Mouse (Mus musculus) hindbrain, embryonic 11.5 days (tissue): ENCODE results near the gene Tprg. TPM values are rescaled to one million over a fixed set of nuclear protein-coding genes. Genes with fewer than 3 reads are reported as not detected.

Experiments
- ATAC-seq: fragments of 200-750 bp; cut with Nextera tagmentation; 2 replicates; pipeline ENCODE4 v1.8.0; 2017; ENCODE audit warnings: mild to moderate bottlenecking, moderate TSS enrichment, moderate library complexity; ENCODE audit not compliant: low FRiP score
- DNase-seq: peaks from one replicate; pipeline ENCODE4 v3.0.0-alpha.2; 2015; ENCODE audit warnings: low spot score
- H3K27ac ChIP-seq: fragments of 300-500 bp; sonication (generic); 2 replicates; pipeline ENCODE4 v1.5.1; 2014; ENCODE audit warnings: mild to moderate bottlenecking, low read depth, low read length
- H3K27me3 ChIP-seq: fragments of 300-500 bp; sonication (generic); 2 replicates; pipeline ENCODE4 v1.6.1; 2014; ENCODE audit warnings: mild to moderate bottlenecking, low read length, moderate library complexity, mixed read lengths; ENCODE audit not compliant: control insufficient read depth, insufficient read depth
- H3K36me3 ChIP-seq: fragments of 300-500 bp; sonication (generic); 2 replicates; pipeline ENCODE4 v1.6.1; 2014; ENCODE audit warnings: mild to moderate bottlenecking, low read length, moderate library complexity, mixed read lengths; ENCODE audit not compliant: control insufficient read depth, insufficient read depth
- H3K4me1 ChIP-seq: fragments of 300-500 bp; sonication (generic); replicated peaks from 2 replicates; pipeline ENCODE4 v1.6.1; 2014; ENCODE audit warnings: low read length, mixed read lengths; ENCODE audit not compliant: control insufficient read depth, insufficient read depth
- H3K4me2 ChIP-seq: fragments of 300-500 bp; sonication (generic); replicated peaks from 2 replicates; pipeline ENCODE4 v1.6.1; 2014; ENCODE audit warnings: mild to moderate bottlenecking, low read depth, low read length
- H3K4me3 ChIP-seq: fragments of 300-500 bp; sonication (generic); 2 replicates; pipeline ENCODE4 v1.5.1; 2014; ENCODE audit warnings: low read depth, low read length
- H3K9ac ChIP-seq: fragments of 300-500 bp; sonication (generic); 2 replicates; pipeline ENCODE4 v1.6.1; 2014; ENCODE audit warnings: low read depth, low read length
- H3K9me3 ChIP-seq: fragments of 300-500 bp; sonication (generic); 2 replicates; pipeline ENCODE4 v1.6.1; 2016; ENCODE audit warnings: low read length; ENCODE audit not compliant: control insufficient read depth
- WGBS: fragments of 180-500 bp; shearing (Covaris S2); extraction: QIAGEN DNeasy Blood & Tissue Kit; methylation state at CpG from one replicate; pipeline ENCODE4 v1.1.7; 2014; 5-methylcytosine and 5-hydroxymethylcytosine counted together
- polyA plus RNA-seq: library from polyadenylated mRNA; unstranded; fragments of >200 nt; fragmentation: Nextera tagmentation; extraction: Ambion mirVana; gene quantifications from 2 replicates; pipeline ENCODE4 v1.2.1, GENCODE M21; 2014

The Tprg gene
- polyA plus RNA-seq, 1 experiment from 2014 or later, result not detected

DNA sequence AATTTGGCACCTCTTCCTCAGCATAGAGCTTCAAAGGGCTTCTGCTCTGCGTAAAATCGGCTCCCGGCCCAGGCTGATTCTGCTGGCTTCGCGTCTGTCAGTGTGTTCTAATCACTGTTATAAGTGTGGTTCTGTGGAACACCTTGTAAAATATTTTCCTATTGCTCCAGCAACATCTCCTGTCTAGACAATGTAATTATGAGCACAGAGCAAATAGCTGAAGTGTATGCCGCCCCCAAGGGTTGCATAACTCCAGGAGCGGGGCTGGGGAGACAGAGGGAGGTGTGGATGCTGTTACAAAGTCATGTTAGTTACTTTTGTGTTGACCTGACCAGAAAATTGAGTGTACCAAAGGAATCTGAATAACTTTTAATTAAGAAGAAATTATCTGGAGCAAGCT, 81.2 kb downstream of the Tprg start:
- no peak overlapping the region for H3K9ac ChIP-seq
- H3K27ac ChIP-seq, result no peak overlapping the region
- WGBS, result 87% methylated on average over 7 of the region's 7 CpGs
- H3K27me3 ChIP-seq, result no peaks in the 10 kb centered on the region
- no peaks in the 10 kb centered on the region for H3K4me1 ChIP-seq
- no peak for ATAC-seq
- no peak overlapping the region for H3K4me2 ChIP-seq
- no peak overlapping the region for H3K4me3 ChIP-seq
- no peaks in the 10 kb centered on the region for H3K9me3 ChIP-seq
- no peak for DNase-seq
- no peaks in the 10 kb centered on the region for H3K36me3 ChIP-seq

DNA sequence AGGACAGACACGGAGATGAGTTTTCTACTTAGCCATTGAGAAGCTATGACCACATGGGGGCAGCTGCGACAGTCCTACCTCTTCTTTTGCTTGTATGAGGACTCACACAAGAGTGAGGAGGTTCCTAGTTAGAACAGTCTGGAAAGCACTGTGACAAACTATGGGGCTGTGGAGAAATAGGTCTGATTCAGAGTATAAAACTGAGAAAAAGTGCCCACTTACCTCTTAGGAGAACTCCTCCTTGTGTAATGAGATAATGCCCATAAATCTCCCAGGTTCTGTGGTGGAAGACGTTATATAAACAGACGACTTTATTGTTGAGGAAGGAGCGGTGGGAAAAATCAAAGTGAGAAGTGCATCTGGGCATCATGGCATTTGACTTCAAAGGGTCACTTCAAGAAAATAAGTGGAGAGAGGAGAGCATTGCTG, 83.4 kb downstream of the Tprg start:
- ATAC-seq (no peak), DNase-seq (no peak)
- Histone ChIP-seq H3K4me1 (no peaks in the 10 kb centered on the region), H3K9ac (no peak overlapping the region), H3K9me3 (no peaks in the 10 kb centered on the region), H3K4me3 (no peak overlapping the region), H3K4me2 (no peak overlapping the region), H3K27ac (no peak overlapping the region), H3K27me3 (no peaks in the 10 kb centered on the region), H3K36me3 (no peaks in the 10 kb centered on the region)
- WGBS, result 76% methylated on average over 5 of the region's 5 CpGs

GRCm38 (mm10) chr16:25374121-25374520, 87.5 kb downstream of the Tprg start:
- H3K9ac ChIP-seq, result no peak overlapping the region
- no peaks in the 10 kb centered on the region for H3K36me3 ChIP-seq
- no peaks in the 10 kb centered on the region for H3K4me1 ChIP-seq
- no peaks in the 10 kb centered on the region for H3K27me3 ChIP-seq
- ATAC-seq (no peak), DNase-seq (no peak)
- no peaks in the 10 kb centered on the region for H3K9me3 ChIP-seq
- H3K4me2 ChIP-seq, result no peak overlapping the region
- WGBS, result 93% methylated on average over 4 of the region's 4 CpGs
- no peak overlapping the region for H3K27ac ChIP-seq
- no peak overlapping the region for H3K4me3 ChIP-seq

DNA sequence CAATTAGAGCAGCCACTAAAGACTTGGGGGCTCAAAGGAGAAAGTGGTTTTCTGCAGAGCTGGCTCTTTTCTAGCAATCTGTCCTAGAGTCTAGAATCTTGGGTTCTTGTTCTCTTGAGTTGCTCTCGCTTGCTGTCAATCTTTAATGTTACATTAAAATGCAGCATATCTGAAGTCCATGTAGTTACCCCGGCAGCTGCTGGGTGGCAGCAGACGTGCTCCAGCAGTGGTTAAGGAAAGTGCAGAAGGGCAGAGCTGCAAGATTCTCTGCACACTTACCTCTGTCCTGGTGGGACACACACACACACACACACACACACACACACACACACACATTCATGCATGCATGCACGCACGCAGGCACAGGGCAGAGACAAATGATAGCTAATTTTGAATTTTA, 88.2 kb downstream of the Tprg start:
- no peak overlapping the region for H3K4me3 ChIP-seq
- no peak overlapping the region for H3K4me2 ChIP-seq
- H3K36me3 ChIP-seq, result no peaks in the 10 kb centered on the region
- H3K27me3 ChIP-seq, result no peaks in the 10 kb centered on the region
- peak; percentile 15 for DNase-seq
- no peaks in the 10 kb centered on the region for H3K4me1 ChIP-seq
- no peak for ATAC-seq
- H3K9ac ChIP-seq, result no peak overlapping the region
- H3K9me3 ChIP-seq, result no peaks in the 10 kb centered on the region
- H3K27ac ChIP-seq, result no peak overlapping the region
- WGBS, result 66% methylated on average over 5 of the region's 5 CpGs

- ATAC-seq (peak; percentile 70), DNase-seq (peak; percentile 83)
- Histone ChIP-seq H3K9ac (no peak overlapping the region), H3K4me1 (no peaks in the 10 kb centered on the region), H3K36me3 (no peaks in the 10 kb centered on the region), H3K27ac (no peak overlapping the region), H3K4me3 (no peak overlapping the region), H3K9me3 (no peaks in the 10 kb centered on the region), H3K4me2 (no peak overlapping the region), H3K27me3 (no peaks in the 10 kb centered on the region)
- WGBS, result 47% methylated on average over 14 of the region's 14 CpGs
These were observed 90.2 kb downstream of the Tprg start for GRCm38 (mm10) chr16:25376720-25377373.

GRCm38 (mm10) chr16:25377695-25378094, 91.1 kb downstream of the Tprg start:
- 87% methylated on average over 4 of the region's 4 CpGs for WGBS
- ATAC-seq (no peak), DNase-seq (no peak)

GRCm38 (mm10) chr16:25385498-25386192, 99.0 kb downstream of the Tprg start:
- no peak overlapping the region for H3K27ac ChIP-seq
- H3K4me1 ChIP-seq, result no peaks in the 10 kb centered on the region
- H3K36me3 ChIP-seq, result no peaks in the 10 kb centered on the region
- H3K4me2 ChIP-seq, result no peak overlapping the region
- 89% methylated on average over 6 of the region's 6 CpGs for WGBS
- DNase-seq (no peak), ATAC-seq (no peak)
- H3K27me3 ChIP-seq, result no peaks in the 10 kb centered on the region
- H3K9me3 ChIP-seq, result no peaks in the 10 kb centered on the region
- H3K4me3 ChIP-seq, result no peak overlapping the region
- no peak overlapping the region for H3K9ac ChIP-seq

More at GRCm38 (mm10) chr16:25377695-25378094, 91.1 kb downstream of the Tprg start:
- H3K9me3 ChIP-seq, result no peaks in the 10 kb centered on the region
- H3K9ac ChIP-seq, result no peak overlapping the region
- H3K4me1 ChIP-seq, result no peaks in the 10 kb centered on the region
- no peaks in the 10 kb centered on the region for H3K36me3 ChIP-seq
- no peak overlapping the region for H3K27ac ChIP-seq
- no peaks in the 10 kb centered on the region for H3K27me3 ChIP-seq
- H3K4me2 ChIP-seq, result no peak overlapping the region
- H3K4me3 ChIP-seq, result no peak overlapping the region

DNA sequence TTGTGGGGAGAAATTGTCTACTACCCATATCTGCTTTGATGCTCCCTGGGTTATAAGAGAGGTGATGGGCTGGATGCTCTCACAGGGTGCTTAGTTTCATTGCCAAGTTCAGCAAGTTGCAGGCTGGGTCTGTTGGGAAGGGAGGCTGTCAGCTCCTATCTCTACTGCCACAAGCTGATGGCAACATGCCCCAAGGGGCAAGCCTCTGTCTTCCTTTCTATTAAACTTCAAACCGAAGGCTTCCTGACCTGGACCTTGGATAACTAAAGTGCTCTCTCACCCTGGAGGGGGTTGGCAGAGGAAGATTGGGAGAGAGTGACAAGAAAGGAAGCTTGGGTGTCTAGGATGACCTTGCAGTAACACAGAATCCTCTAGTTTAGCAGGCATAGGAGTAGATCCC, 108.1 kb downstream of the Tprg start:
- Histone ChIP-seq H3K9me3 (no peaks in the 10 kb centered on the region), H3K27ac (no peak overlapping the region), H3K4me3 (no peak overlapping the region), H3K4me2 (no peak overlapping the region), H3K36me3 (no peaks in the 10 kb centered on the region), H3K9ac (no peak overlapping the region), H3K4me1 (no peaks in the 10 kb centered on the region), H3K27me3 (no peaks in the 10 kb centered on the region)
- DNase-seq (no peak), ATAC-seq (no peak)
- WGBS, result 82% methylated on average over 1 of the region's 1 CpGs

DNA sequence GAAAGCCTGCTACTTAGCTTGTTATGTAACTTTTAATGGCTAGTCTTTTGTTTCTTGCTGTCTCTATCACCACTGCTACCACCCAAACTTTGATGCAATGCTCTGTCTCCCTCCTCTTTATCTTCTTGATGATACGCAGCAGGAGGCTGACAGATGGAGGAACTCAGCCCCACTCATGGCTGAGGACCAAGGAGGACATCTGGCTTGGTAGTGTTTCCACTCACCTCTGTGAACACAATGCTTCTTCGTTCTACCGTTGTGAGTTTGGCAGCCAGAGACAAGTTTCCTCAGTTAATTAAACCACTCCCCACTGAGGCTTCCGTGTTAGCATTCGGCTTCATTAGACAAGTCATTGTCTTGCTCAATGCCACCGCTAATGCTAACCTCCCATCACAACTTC, 117.5 kb downstream of the Tprg start:
- Histone ChIP-seq H3K36me3 (no peaks in the 10 kb centered on the region), H3K9me3 (no peaks in the 10 kb centered on the region), H3K9ac (no peak overlapping the region), H3K4me1 (no peaks in the 10 kb centered on the region), H3K4me2 (no peak overlapping the region), H3K27ac (no peak overlapping the region), H3K4me3 (no peak overlapping the region), H3K27me3 (no peaks in the 10 kb centered on the region)
- DNase-seq (no peak), ATAC-seq (no peak)
- 53% methylated on average over 6 of the region's 6 CpGs for WGBS
